ENCODE assay signal across 8 mouse cellular contexts in genomic region chr7:132373594-132374378, GRCm38 (mm10). TPM values are rescaled to one million over a fixed set of nuclear protein-coding genes. Genes with fewer than 3 reads are reported as not detected.
A peak's percentile ranks its signal among the peaks of the same experiment; 100 is the strongest.
DNase-seq lines count a peak whose midpoint lies in the region; ATAC-seq and TF ChIP-seq lines count a peak whose summit lies in the region.

No protein-coding gene starts in this region.

- H3K9ac ChIP-seq in stomach, embryonic 16.5 days (ENCODE audit: low read length) = peak overlapping the region; percentile 13; the same call in 1 of the 2 replicates

- peaks cover 8% of the 10 kb centered on the region for H3K4me1 ChIP-seq in stomach, embryonic 16.5 days (ENCODE audit: control insufficient read depth, insufficient read depth, low read length)
- H3K4me1 ChIP-seq in thymus, adult 2 months (replicated peaks; ENCODE audit: control insufficient read depth, insufficient read depth, low read length) = no peaks in the 10 kb centered on the region

- no peak overlapping the region for H3K27ac ChIP-seq in stomach, embryonic 16.5 days (ENCODE audit: low read length)
- no peak overlapping the region for H3K27ac ChIP-seq in thymus, adult 2 months (ENCODE audit: control insufficient read depth, insufficient read depth, low read length)

- TF ChIP-seq CTCF in thymus, adult 2 months (IDR thresholded peaks at IDR 0.05; ENCODE audit: borderline replicate concordance, control insufficient read depth, extremely low read depth, insufficient read depth, low read length, poor library complexity) = no peak

- no peaks in the 10 kb centered on the region for H3K27me3 ChIP-seq in stomach, embryonic 16.5 days (ENCODE audit: control insufficient read depth, insufficient read depth, low read length)
- H3K27me3 ChIP-seq in thymus, adult 2 months (ENCODE audit: control insufficient read depth, insufficient read depth, low read length) = no peaks in the 10 kb centered on the region

- no peaks in the 10 kb centered on the region for H3K36me3 ChIP-seq in stomach, embryonic 16.5 days (ENCODE audit: control insufficient read depth, insufficient read depth, low read length)
- H3K36me3 ChIP-seq in thymus, adult 2 months (ENCODE audit: control insufficient read depth, insufficient read depth, low read length) = no peaks in the 10 kb centered on the region

- WGBS in stomach, embryonic 16.5 days = 55% methylated on average over 10 of the region's 10 CpGs
- 85% methylated on average over 10 of the region's 10 CpGs for WGBS in thymus, adult 2 months

- DNase-seq in cerebellum, adult 9-11 months = peak; percentile 15
- no peak for DNase-seq in cerebellum, adult 8-10 months
- peak; percentile 47 for DNase-seq in lung, postnatal 10 days
- DNase-seq in lung, postnatal 14 days = no peak
- DNase-seq in layer of hippocampus, postnatal 36 days = peak; percentile 26 to 28
- DNase-seq in thymus, adult 2 months = no peak
- DNase-seq in heart, adult 8-10 months (ENCODE audit: low spot score) = no peak

- no peak overlapping the region for H3K4me3 ChIP-seq in stomach, embryonic 16.5 days (replicated peaks; ENCODE audit: low read length)
- H3K4me3 ChIP-seq in thymus, adult 2 months (ENCODE audit: control insufficient read depth, insufficient read depth, low read length) = no peak overlapping the region

- no peak for TF ChIP-seq POLR2A in thymus, adult 2 months (IDR thresholded peaks at IDR 0.05; ENCODE audit: control insufficient read depth, extremely low read depth, insufficient read depth, low read length, poor library complexity)

- no peaks in the 10 kb centered on the region for H3K9me3 ChIP-seq in stomach, embryonic 16.5 days (replicated peaks; ENCODE audit: control insufficient read depth, low read length)

- peak; percentile 71 for ATAC-seq in stomach, embryonic 16.5 days (ENCODE audit: insufficient read depth, low FRiP score)

- H3K4me2 ChIP-seq in stomach, embryonic 16.5 days (ENCODE audit: low read depth, low read length) = no peak overlapping the region

RNA-seq across cellular contexts. Expression of gene Chst15, which starts 56.8 kb away (rescaled TPM):
- total RNA-seq in layer of hippocampus, postnatal 36 days (2021) = 10 to 100 TPM; 43.2 to 43.4 TPM
- polyA plus RNA-seq in stomach, embryonic 16.5 days (2015; fragmentation: Nextera tagmentation; extraction: Ambion mirVana) = 24.6 and 25.5 TPM in 2 replicates
- polyA plus RNA-seq in thymus, adult 2 months (2012; rRNA removed) = 7.4 and 8.9 TPM in 2 replicates
- total RNA-seq in heart, adult 8-10 months (2022) = 1 to 10 TPM; 5.5 to 8.9 (median 6.6) TPM

Comparison
In these comparisons a context has a peak if more than half of its experiments do, and no peak if none do; other contexts are left out.
1. DNase-seq: peak in cerebellum, adult 9-11 months (single experiment), lung, postnatal 10 days (single experiment) and layer of hippocampus, postnatal 36 days (2 of 2); none in cerebellum, adult 8-10 months (single experiment), lung, postnatal 14 days (single experiment), thymus, adult 2 months (single experiment) and heart, adult 8-10 months (single experiment).
2. RNA of gene Chst15, which starts 56.8 kb away (total RNA-seq): 43.2 to 43.4 TPM in layer of hippocampus, postnatal 36 days; 5.5 to 8.9 TPM in heart, adult 8-10 months; every median in the first group is over 4 times any median in the second.